Mouse (Mus musculus) limb, embryonic 14.5 days (tissue): ENCODE results near the gene Sycn. TPM values are rescaled to one million over a fixed set of nuclear protein-coding genes. Genes with fewer than 3 reads are reported as not detected.
A peak's percentile ranks its signal among the peaks of the same experiment; 100 is the strongest.
"Not testable (repeated sequence)": the region's sequence is repeated elsewhere in the genome, so short reads cannot be mapped to it uniquely, and the experiment has no call there.

Experiments used
- ATAC-seq: fragments of 200-750 bp; cut with Nextera tagmentation; 2 replicates; pipeline ENCODE4 v1.8.0; 2017; ENCODE audit warnings: low read depth, moderate number of reproducible peaks, moderate TSS enrichment; ENCODE audit not compliant: low FRiP score
- DNase-seq: peaks from one replicate; pipeline ENCODE4 v3.0.0-alpha.2; 2015; ENCODE audit warnings: low spot score
- H3K27ac ChIP-seq: fragments of 300-500 bp; sonication (generic); replicated peaks from 2 replicates; pipeline ENCODE4 v1.5.1; 2014; ENCODE audit warnings: low read depth, mild to moderate bottlenecking, low read length, moderate library complexity, mixed read lengths
- H3K27me3 ChIP-seq: fragments of 300-500 bp; sonication (generic); 2 replicates; pipeline ENCODE4 v1.6.1; 2014; ENCODE audit warnings: low read length, mixed read lengths; ENCODE audit not compliant: control insufficient read depth, insufficient read depth
- H3K36me3 ChIP-seq: fragments of 300-500 bp; sonication (generic); 2 replicates; pipeline ENCODE4 v1.6.1; 2014; ENCODE audit warnings: mild to moderate bottlenecking, low read length, moderate library complexity, mixed read lengths; ENCODE audit not compliant: control insufficient read depth, insufficient read depth
- H3K4me1 ChIP-seq: fragments of 300-500 bp; sonication (generic); 2 replicates; pipeline ENCODE4 v1.6.1; 2014; ENCODE audit warnings: antibody characterized with exemption, low read length, mixed read lengths; ENCODE audit not compliant: control insufficient read depth, insufficient read depth
- H3K4me2 ChIP-seq: fragments of 300-500 bp; sonication (generic); replicated peaks from 2 replicates; pipeline ENCODE4 v1.6.1; 2014; ENCODE audit warnings: low read depth, mild to moderate bottlenecking, low read length, moderate library complexity; ENCODE audit not compliant: severe bottlenecking
- H3K4me3 ChIP-seq: fragments of 300-500 bp; sonication (generic); replicated peaks from 2 replicates; pipeline ENCODE4 v1.5.1; 2014; ENCODE audit warnings: low read length
- H3K9ac ChIP-seq: fragments of 300-500 bp; sonication (generic); 2 replicates; pipeline ENCODE4 v1.6.1; 2014; ENCODE audit warnings: mild to moderate bottlenecking, low read depth, low read length, moderate library complexity; ENCODE audit not compliant: severe bottlenecking
- H3K9me3 ChIP-seq: fragments of 300-500 bp; sonication (generic); 2 replicates; pipeline ENCODE4 v1.6.1; 2016; ENCODE audit warnings: low read length; ENCODE audit not compliant: control insufficient read depth
- POLR2A ChIP-seq: fragments of 200-500 bp; IDR thresholded peaks from 2 replicates; pipeline ENCODE4 v1.8.0; 2012; ENCODE audit warnings: inconsistent platforms, mild to moderate bottlenecking, moderate library complexity, borderline replicate concordance; ENCODE audit not compliant: insufficient read depth, insufficient read length; ENCODE audit errors: extremely low read depth
- WGBS: fragments of 180-500 bp; shearing (Covaris S2); extraction: QIAGEN DNeasy Blood & Tissue Kit; methylation state at CpG from one replicate; pipeline ENCODE4 v1.1.7; 2014; 5-methylcytosine and 5-hydroxymethylcytosine counted together
- polyA plus RNA-seq, 2 experiments: library from polyadenylated mRNA; depleted of rRNA in 1 of 2; stranded (reverse) in 1 of 2; unstranded in 1 of 2; fragments of >200 nt; fragmentation: Nextera tagmentation in 1 of 2; extraction: Ambion mirVana in 1 of 2; gene quantifications; 2 replicates each; pipeline versions ENCODE4 v1.2.1 to v1.2.3; 2012 to 2014

Gene Sycn
- polyA plus RNA-seq, 2 experiments = 0.14 TPM; not detected in 1

- Histone ChIP-seq H3K36me3 (no peaks in the 10 kb centered on the region), H3K4me2 (no peak overlapping the region), H3K9ac (no peak overlapping the region), H3K4me3 (no peak overlapping the region), H3K9me3 (no peaks in the 10 kb centered on the region), H3K27me3 (no peaks in the 10 kb centered on the region), H3K27ac (no peak overlapping the region), H3K4me1 (no peaks in the 10 kb centered on the region)
- TF ChIP-seq POLR2A = no peak
- ATAC-seq (no peak), DNase-seq (no peak)
- 71% methylated on average over 8 of the region's 8 CpGs for WGBS
Observed at GRCm38 (mm10) chr7:28511441-28511840, 29.2 kb upstream of the Sycn start.

- not testable (repeated sequence) for H3K9ac ChIP-seq, H3K4me1 ChIP-seq, ATAC-seq
Observed at GRCm38 (mm10) chr7:28522536-28522935, 18.1 kb upstream of the Sycn start, which contains the start of gene Ifnl3. Ifnl3 (plus strand) TSS chr7:28522836.

GRCm38 (mm10) chr7:28527922-28528719 lies 12.6 kb upstream of the Sycn start:
- 7% methylated on average over 19 of the region's 19 CpGs for WGBS
- Histone ChIP-seq H3K4me2 (peak overlapping the region; percentile 10; the same call in 1 of the 2 replicates), H3K27me3 (no peaks in the 10 kb centered on the region), H3K9me3 (no peaks in the 10 kb centered on the region), H3K27ac (no peak overlapping the region), H3K4me1 (no peaks in the 10 kb centered on the region), H3K36me3 (no peaks in the 10 kb centered on the region), H3K4me3 (no peak overlapping the region), H3K9ac (no peak overlapping the region)
- TF ChIP-seq POLR2A = no peak
- ATAC-seq (no peak; the same call in 1 of the 2 replicates), DNase-seq (peak; percentile 44)

More at GRCm38 (mm10) chr7:28522536-28522935, 18.1 kb upstream of the Sycn start, which contains the start of gene Ifnl3:
- not testable (repeated sequence) for H3K9me3 ChIP-seq, H3K4me3 ChIP-seq, DNase-seq, H3K4me2 ChIP-seq, H3K27ac ChIP-seq, H3K27me3 ChIP-seq, H3K36me3 ChIP-seq
- WGBS = 72% methylated on average over 5 of the region's 6 CpGs

- H3K4me2 ChIP-seq = no peak overlapping the region
- TF ChIP-seq POLR2A = no peak
- H3K9ac ChIP-seq = no peak overlapping the region
- no peaks in the 10 kb centered on the region for H3K9me3 ChIP-seq
- H3K4me1 ChIP-seq = no peaks in the 10 kb centered on the region
- H3K36me3 ChIP-seq = no peaks in the 10 kb centered on the region
- no peak for ATAC-seq
- no peak overlapping the region for H3K4me3 ChIP-seq
- no peak for DNase-seq
- WGBS = 51% methylated on average over 8 of the region's 8 CpGs
- no peak overlapping the region for H3K27ac ChIP-seq
- H3K27me3 ChIP-seq = no peaks in the 10 kb centered on the region
Observed at GRCm38 (mm10) chr7:28532005-28532404, 8.7 kb upstream of the Sycn start.

- not testable (repeated sequence) for H3K4me2 ChIP-seq, ATAC-seq, H3K36me3 ChIP-seq, DNase-seq, H3K4me3 ChIP-seq, H3K27ac ChIP-seq, H3K4me1 ChIP-seq, H3K27me3 ChIP-seq, H3K9me3 ChIP-seq, H3K9ac ChIP-seq
- 87% methylated on average over 6 of the region's 6 CpGs for WGBS
Observed at GRCm38 (mm10) chr7:28538886-28539285, 1.8 kb upstream of the Sycn start.
